Comparison of ENCODE assay signal across 14 mouse cellular contexts in genomic region chr8:81599209-81599608, GRCm38 (mm10).
"Had no signal": no experiment of that assay in that cellular context is flagged by ENCODE, and none has a peak within 500 bp of the region (broad histone marks: within the 10 kb centered on the region; RNA-seq: fewer than 3 reads in every experiment).

No protein-coding gene starts in this region.

- H3K9ac ChIP-seq: lung, embryonic 15.5 days; midbrain, embryonic 13.5 days; midbrain, embryonic 15.5 days; neural tube, embryonic 12.5 days; stomach, embryonic 15.5 days had no signal

- ATAC-seq: lung, postnatal 0 days; midbrain, embryonic 13.5 days; midbrain, embryonic 15.5 days had no signal

- H3K4me3 ChIP-seq: lung, embryonic 15.5 days; midbrain, embryonic 10.5 days; midbrain, embryonic 13.5 days; midbrain, embryonic 15.5 days; neural tube, embryonic 12.5 days; stomach, embryonic 15.5 days had no signal

- DNase-seq: lung, adult 18-20 months; lung, postnatal 4 days; right cerebral cortex, postnatal 14 days; thymus, adult 2 months; thymus, postnatal 25 days; thymus, postnatal 4 days had no signal

- H3K36me3 ChIP-seq: lung, embryonic 15.5 days; midbrain, embryonic 10.5 days; midbrain, embryonic 13.5 days; midbrain, embryonic 15.5 days; neural tube, embryonic 12.5 days; stomach, embryonic 15.5 days had no signal

- H3K4me2 ChIP-seq: lung, embryonic 15.5 days; midbrain, embryonic 13.5 days; midbrain, embryonic 15.5 days; neural tube, embryonic 12.5 days; stomach, embryonic 15.5 days had no signal

- H3K27ac ChIP-seq: lung, embryonic 15.5 days; midbrain, embryonic 10.5 days; midbrain, embryonic 13.5 days; midbrain, embryonic 15.5 days; neural tube, embryonic 12.5 days; stomach, embryonic 15.5 days; stomach, postnatal 0 days had no signal

- H3K4me1 ChIP-seq: lung, embryonic 15.5 days; midbrain, embryonic 10.5 days; midbrain, embryonic 13.5 days; midbrain, embryonic 15.5 days; neural tube, embryonic 12.5 days; stomach, embryonic 15.5 days had no signal

- H3K27me3 ChIP-seq: lung, embryonic 15.5 days; midbrain, embryonic 13.5 days; midbrain, embryonic 15.5 days; neural tube, embryonic 12.5 days; stomach, embryonic 15.5 days had no signal

- H3K9me3 ChIP-seq: lung, embryonic 15.5 days; midbrain, embryonic 10.5 days; midbrain, embryonic 13.5 days; midbrain, embryonic 15.5 days; neural tube, embryonic 12.5 days; stomach, embryonic 15.5 days had no signal
